Mouse (Mus musculus): ENCODE measurements around the gene Lig1. TPM values are rescaled to one million over a fixed set of nuclear protein-coding genes. Genes with fewer than 3 reads are reported as not detected.
A peak's percentile ranks its signal among the peaks of the same experiment; 100 is the strongest.
"Not testable (repeated sequence)": the region's sequence is repeated elsewhere in the genome, so short reads cannot be mapped to it uniquely, and the experiment has no call there.

Gene Lig1
- 189 TPM in 2 replicates for polyA plus RNA-seq (2016; fragmentation: Nextera tagmentation; extraction: Ambion mirVana)

- Histone ChIP-seq H3K36me3 (replicated peaks) (peaks cover 63% of the 10 kb centered on the region), H3K27me3 (ENCODE audit: poor library complexity, severe bottlenecking) (no peaks in the 10 kb centered on the region), H3K9me3 (no peaks in the 10 kb centered on the region), H3K4me1 (peaks cover 11% of the 10 kb centered on the region), H3K27ac (peak within 1 kb of the TSS; percentile 97), H3K4me3 (peak within 1 kb of the TSS; percentile 71)
- WGBS: 98% methylated on average over 16 of the region's 16 CpGs
- no peak for DNase-seq (ENCODE audit: extremely low spot score, low spot score)
Measured at GRCm38 (mm10) chr7:13277081-13277480, at the start of gene Lig1. Gene Lig1, plus strand, starts transcription at chr7:13277283.

GRCm38 (mm10) chr7:13260746-13261700 is 16.1 kb upstream of the Lig1 start:
- 48% methylated on average over 50 of the region's 50 CpGs for WGBS
- no peak overlapping the region for H3K27ac ChIP-seq
- H3K4me3 ChIP-seq: no peak overlapping the region; the same call in 1 of the 2 replicates
- H3K9me3 ChIP-seq: 0 out of 2 replicates have a peak, but pooled peaks cover 4% of the 10 kb centered on the region
- 0 out of 2 replicates have a peak, but pooled peaks cover 3% of the 10 kb centered on the region for H3K4me1 ChIP-seq
- peaks cover 11% of the 10 kb centered on the region for H3K27me3 ChIP-seq (ENCODE audit: poor library complexity, severe bottlenecking)
- no peak for DNase-seq (ENCODE audit: extremely low spot score, low spot score)
- 0 out of 2 replicates have a peak, but pooled peaks cover 3% of the 10 kb centered on the region for H3K36me3 ChIP-seq (replicated peaks)

DNA sequence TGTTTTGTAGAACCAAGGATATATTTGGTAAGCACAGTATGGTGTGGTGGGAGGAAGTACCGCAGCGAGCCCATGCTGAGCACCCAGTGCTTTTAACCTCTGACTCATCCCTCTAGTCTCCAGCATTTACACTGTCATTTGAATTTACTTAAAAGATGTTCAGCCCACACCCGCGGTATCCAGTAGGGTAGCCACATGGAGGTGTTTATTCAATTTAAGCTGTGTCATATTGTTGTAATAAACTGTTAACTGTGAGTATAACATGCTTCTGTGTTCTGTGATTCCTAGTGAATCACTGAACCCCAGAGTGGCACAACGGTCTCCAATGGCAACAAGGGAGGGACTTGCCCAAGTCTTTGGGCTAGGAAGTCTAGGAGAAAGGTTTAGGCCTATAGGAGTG is 13.2 kb upstream of the Lig1 start:
- 89% methylated on average over 5 of the region's 5 CpGs for WGBS
- no peak overlapping the region for H3K27ac ChIP-seq
- 0 out of 2 replicates have a peak, but pooled peaks cover 3% of the 10 kb centered on the region for H3K4me1 ChIP-seq
- DNase-seq (ENCODE audit: extremely low spot score, low spot score): no peak
- 0 out of 2 replicates have a peak, but pooled peaks cover 3% of the 10 kb centered on the region for H3K36me3 ChIP-seq (replicated peaks)
- H3K4me3 ChIP-seq: no peak overlapping the region
- 0 out of 2 replicates have a peak, but pooled peaks cover 4% of the 10 kb centered on the region for H3K9me3 ChIP-seq
- H3K27me3 ChIP-seq (ENCODE audit: poor library complexity, severe bottlenecking): peaks cover 11% of the 10 kb centered on the region

DNA sequence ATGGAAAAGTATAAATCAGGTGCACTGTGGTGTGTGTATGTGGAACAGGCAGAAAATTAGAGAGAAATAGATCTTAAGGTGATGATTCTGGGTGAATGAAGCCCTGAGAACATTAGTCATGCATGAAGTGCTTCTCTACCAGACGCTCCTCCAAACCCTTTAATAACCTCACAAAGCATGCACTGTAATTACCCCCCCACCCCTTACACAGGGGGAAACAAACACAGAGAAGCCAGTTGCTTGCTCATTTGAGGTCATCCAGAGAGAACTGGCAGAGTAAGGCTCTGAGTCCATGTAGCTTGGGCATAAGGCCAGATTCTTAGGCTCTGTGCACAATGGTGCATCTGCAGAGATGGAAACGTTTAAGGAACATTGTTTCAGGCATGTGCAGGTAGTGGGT is 12.7 kb upstream of the Lig1 start:
- 55% methylated on average over 2 of the region's 2 CpGs for WGBS

DNA sequence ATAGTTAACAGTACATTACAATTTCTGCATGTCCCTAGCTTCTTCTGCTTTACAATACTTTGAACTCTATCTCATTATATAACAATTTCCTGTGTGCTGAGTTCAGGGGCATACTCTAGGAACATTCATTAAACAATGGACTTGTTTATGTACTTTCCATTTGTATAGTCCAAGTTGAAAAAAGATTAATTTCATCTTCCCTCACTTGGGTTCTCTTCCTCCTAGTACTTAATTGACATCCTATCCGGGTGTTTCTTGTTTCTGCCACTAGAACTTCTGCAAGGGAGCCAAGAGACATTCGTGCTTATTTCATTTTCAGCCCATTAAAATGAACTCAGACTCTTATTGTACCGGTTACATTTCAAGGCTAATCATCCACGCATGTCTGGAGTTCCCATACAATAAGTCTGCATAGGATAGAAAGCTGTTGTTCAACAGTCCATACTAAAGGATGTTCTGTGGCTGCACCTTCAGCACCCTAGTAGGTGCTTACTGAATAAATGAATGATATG is 8.3 kb upstream of the Lig1 start:
- Histone ChIP-seq H3K9me3 (no peaks in the 10 kb centered on the region), H3K36me3 (replicated peaks) (peaks cover 12% of the 10 kb centered on the region), H3K27me3 (ENCODE audit: poor library complexity, severe bottlenecking) (no peaks in the 10 kb centered on the region), H3K4me3 (no peak overlapping the region), H3K4me1 (0 out of 2 replicates have a peak, but pooled peaks cover 3% of the 10 kb centered on the region), H3K27ac (no peak overlapping the region)
- no peak for DNase-seq (ENCODE audit: extremely low spot score, low spot score)
- WGBS: 89% methylated on average over 4 of the region's 4 CpGs

More for the DNA sequence above, 12.7 kb upstream of the Lig1 start:
- 0 out of 2 replicates have a peak, but pooled peaks cover 3% of the 10 kb centered on the region for H3K4me1 ChIP-seq
- peaks cover 8% of the 10 kb centered on the region; the same call in 1 of the 2 replicates for H3K36me3 ChIP-seq (replicated peaks)
- peaks cover 11% of the 10 kb centered on the region for H3K27me3 ChIP-seq (ENCODE audit: poor library complexity, severe bottlenecking)
- H3K9me3 ChIP-seq: 0 out of 2 replicates have a peak, but pooled peaks cover 4% of the 10 kb centered on the region
- H3K4me3 ChIP-seq: no peak overlapping the region
- no peak overlapping the region for H3K27ac ChIP-seq
- DNase-seq (ENCODE audit: extremely low spot score, low spot score): no peak

GRCm38 (mm10) chr7:13269394-13269793 is 7.7 kb upstream of the Lig1 start:
- H3K27ac ChIP-seq: no peak overlapping the region
- no peak for DNase-seq (ENCODE audit: extremely low spot score, low spot score)
- 85% methylated on average over 11 of the region's 11 CpGs for WGBS
- no peak overlapping the region for H3K4me3 ChIP-seq
- H3K4me1 ChIP-seq: 0 out of 2 replicates have a peak, but pooled peaks cover 2% of the 10 kb centered on the region
- H3K36me3 ChIP-seq (replicated peaks): peaks cover 18% of the 10 kb centered on the region
- no peaks in the 10 kb centered on the region for H3K27me3 ChIP-seq (ENCODE audit: poor library complexity, severe bottlenecking)
- no peaks in the 10 kb centered on the region for H3K9me3 ChIP-seq

DNA sequence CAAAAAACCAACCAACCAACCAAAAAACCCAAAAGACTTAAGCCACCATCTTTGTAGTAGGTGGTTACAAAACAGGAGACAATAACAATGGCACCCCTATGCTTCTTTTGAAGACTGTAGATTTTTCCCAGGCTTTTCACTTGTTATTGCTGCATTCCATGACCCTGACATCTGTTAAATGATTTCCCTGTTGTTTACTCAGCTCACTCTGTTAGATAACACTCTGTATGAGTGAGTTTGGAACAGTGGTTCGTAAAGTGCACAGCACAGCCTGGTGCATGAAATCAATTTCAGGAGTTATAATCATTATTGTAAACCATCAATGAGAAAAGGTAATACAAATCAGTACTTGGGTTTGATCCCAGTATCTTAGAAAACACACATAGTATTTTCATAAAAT is 5.4 kb upstream of the Lig1 start:
- 96% methylated on average over 1 of the region's 1 CpGs for WGBS
- Histone ChIP-seq H3K4me3 (no peak overlapping the region), H3K36me3 (replicated peaks) (peaks cover 41% of the 10 kb centered on the region), H3K27me3 (ENCODE audit: poor library complexity, severe bottlenecking) (no peaks in the 10 kb centered on the region), H3K27ac (no peak overlapping the region), H3K9me3 (no peaks in the 10 kb centered on the region), H3K4me1 (no peaks in the 10 kb centered on the region)
- DNase-seq (ENCODE audit: extremely low spot score, low spot score): no peak

GRCm38 (mm10) chr7:13277833-13278232 is 750 bp downstream of the Lig1 start:
- H3K27me3 ChIP-seq (ENCODE audit: poor library complexity, severe bottlenecking): no peaks in the 10 kb centered on the region
- WGBS: 26% methylated on average over 2 of the region's 2 CpGs

DNA sequence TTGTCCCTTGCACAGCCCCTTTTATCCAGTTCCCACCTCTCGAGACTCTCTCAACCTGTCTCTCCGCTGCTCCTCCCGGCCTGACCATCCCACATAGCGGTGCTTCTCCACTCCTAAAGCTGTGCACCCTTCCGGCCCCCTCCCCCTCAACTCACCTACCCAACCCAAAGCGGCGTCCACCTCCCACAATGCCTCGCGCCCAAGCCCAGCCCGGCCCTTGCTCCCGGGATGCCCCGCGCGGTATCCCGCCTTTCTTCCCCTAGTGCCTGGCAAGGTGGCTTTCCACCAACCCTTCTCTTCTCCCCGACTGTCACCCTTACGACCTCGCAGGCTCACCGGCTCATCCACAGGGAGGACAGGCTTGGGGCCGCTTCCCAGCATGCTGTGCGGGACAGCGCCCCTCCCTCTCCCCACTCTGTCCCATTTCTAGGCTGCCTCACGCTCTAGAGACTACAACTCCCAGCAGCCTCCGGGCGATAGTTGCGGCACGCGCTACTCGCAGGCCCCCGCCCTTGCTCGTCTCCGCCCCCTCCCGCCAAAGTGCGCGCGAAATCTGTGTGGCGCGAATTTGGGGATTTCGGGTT is 1.3 kb downstream of the Lig1 start, which contains the start of gene Zswim9:
Gene Zswim9, minus strand, starts transcription at position 414 of the 584 bp plus-strand sequence.
- H3K9me3 ChIP-seq: no peaks in the 10 kb centered on the region
- H3K27ac ChIP-seq: peak within 1 kb of the TSS; percentile 97
- DNase-seq (ENCODE audit: extremely low spot score, low spot score): peak; percentile 94
- peaks cover 11% of the 10 kb centered on the region for H3K4me1 ChIP-seq
- no peaks in the 10 kb centered on the region for H3K27me3 ChIP-seq (ENCODE audit: poor library complexity, severe bottlenecking)
- peak within 1 kb of the TSS; percentile 71 for H3K4me3 ChIP-seq
- WGBS: under 1% methylated on average over 39 of the region's 39 CpGs
- H3K36me3 ChIP-seq (replicated peaks): peaks cover 75% of the 10 kb centered on the region

More at GRCm38 (mm10) chr7:13277833-13278232, 750 bp downstream of the Lig1 start:
- Histone ChIP-seq H3K4me3 (peak overlapping the region; percentile 71), H3K9me3 (no peaks in the 10 kb centered on the region), H3K4me1 (peaks cover 11% of the 10 kb centered on the region), H3K27ac (peak overlapping the region; percentile 97), H3K36me3 (replicated peaks) (peaks cover 71% of the 10 kb centered on the region)
- DNase-seq (ENCODE audit: extremely low spot score, low spot score): no peak

- H3K36me3 ChIP-seq (replicated peaks): peaks cover 75% of the 10 kb centered on the region
Measured at GRCm38 (mm10) chr7:13278957-13279356, 1.9 kb downstream of the Lig1 start.

DNA sequence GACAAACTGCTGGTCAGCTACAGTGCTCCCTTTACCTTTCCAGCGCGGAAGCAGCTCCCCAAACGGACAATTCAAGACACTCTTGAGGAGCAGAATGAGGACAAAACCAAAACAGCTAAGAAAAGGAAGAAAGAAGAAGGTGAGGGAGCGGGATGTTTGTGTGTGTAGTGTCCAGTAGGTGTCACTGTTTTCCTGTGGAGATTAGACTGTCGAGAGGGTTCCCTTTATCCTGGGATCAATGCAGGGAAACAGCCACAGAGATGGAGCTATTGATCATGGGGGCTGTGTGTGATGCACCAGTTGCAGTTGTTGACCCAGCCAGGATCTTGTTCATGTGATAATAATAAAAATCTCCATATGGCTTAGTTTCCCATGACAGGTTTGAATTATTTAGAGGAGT is 11.5 kb downstream of the Lig1 start:
- Histone ChIP-seq H3K27ac (no peak overlapping the region), H3K4me3 (no peak overlapping the region), H3K9me3 (no peaks in the 10 kb centered on the region), H3K4me1 (no peaks in the 10 kb centered on the region), H3K27me3 (ENCODE audit: poor library complexity, severe bottlenecking) (no peaks in the 10 kb centered on the region), H3K36me3 (replicated peaks) (peaks cover 100% of the 10 kb centered on the region)
- no peak for DNase-seq (ENCODE audit: extremely low spot score, low spot score)
- WGBS: 53% methylated on average over 5 of the region's 5 CpGs

More at GRCm38 (mm10) chr7:13278957-13279356, 1.9 kb downstream of the Lig1 start:
- peak; percentile 14 for DNase-seq (ENCODE audit: extremely low spot score, low spot score)
- peak overlapping the region; percentile 97 for H3K27ac ChIP-seq
- H3K4me3 ChIP-seq: peak overlapping the region; percentile 71
- not testable (repeated sequence) for H3K9me3 ChIP-seq; H3K27me3 ChIP-seq (ENCODE audit: poor library complexity, severe bottlenecking)
- peaks cover 11% of the 10 kb centered on the region for H3K4me1 ChIP-seq
- WGBS: under 1% methylated on average over 21 of the region's 29 CpGs

GRCm38 (mm10) chr7:13290041-13290675 is 13.1 kb downstream of the Lig1 start:
- WGBS: 89% methylated on average over 1 of the region's 1 CpGs
- no peak overlapping the region for H3K27ac ChIP-seq

More at GRCm38 (mm10) chr7:13290041-13290675, 13.1 kb downstream of the Lig1 start:
- Histone ChIP-seq H3K9me3 (no peaks in the 10 kb centered on the region), H3K36me3 (replicated peaks) (peaks cover 100% of the 10 kb centered on the region), H3K4me3 (no peak overlapping the region), H3K4me1 (no peaks in the 10 kb centered on the region), H3K27me3 (ENCODE audit: poor library complexity, severe bottlenecking) (no peaks in the 10 kb centered on the region)
- no peak for DNase-seq (ENCODE audit: extremely low spot score, low spot score)

Data from forebrain, embryonic 10.5 days (tissue).